In the genomic region with DNA sequence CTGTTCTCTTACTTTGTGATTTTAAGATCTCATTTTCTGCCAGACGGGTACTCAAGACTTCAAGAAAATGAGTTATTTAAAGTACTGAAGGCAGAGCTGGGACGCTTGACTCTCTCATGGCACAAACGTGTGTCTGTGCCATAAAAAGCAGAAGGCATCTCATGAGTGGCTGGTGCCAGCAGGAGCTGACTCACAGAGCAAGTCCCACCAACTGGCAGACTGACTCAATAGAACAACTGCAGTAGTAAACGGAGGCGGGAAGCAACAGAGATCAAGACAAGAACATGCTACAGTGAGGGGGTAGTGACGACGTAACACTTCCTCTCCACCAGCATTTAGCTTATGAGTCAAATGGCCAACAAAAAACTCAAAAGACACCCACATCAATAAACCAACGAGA, we compare ENCODE assay signal across 9 mouse cellular contexts. TPM values are rescaled to one million over a fixed set of nuclear protein-coding genes. Genes with fewer than 3 reads are reported as not detected.
DNase-seq lines count a peak whose midpoint lies in the region; ATAC-seq and TF ChIP-seq lines count a peak whose summit lies in the region.
"Had no signal": no experiment of that assay in that cellular context is flagged by ENCODE, and none has a peak within 500 bp of the region (broad histone marks: within the 10 kb centered on the region; RNA-seq: fewer than 3 reads in every experiment).

No protein-coding gene starts in this region.

- H3K27ac ChIP-seq in embryonic facial prominence, embryonic 15.5 days (replicated peaks), result 0 out of 2 replicates have a peak overlapping the region, but pooled peaks have one; percentile 36
- H3K27ac ChIP-seq in embryonic facial prominence, embryonic 10.5 days (replicated peaks), result no peak overlapping the region
- H3K27ac ChIP-seq in thymus, adult 2 months (ENCODE audit: control insufficient read depth, insufficient read depth, low read length), result no peak overlapping the region
- H3K27ac ChIP-seq in midbrain, embryonic 10.5 days (replicated peaks), result no peak overlapping the region
- no peak overlapping the region for H3K27ac ChIP-seq in limb, embryonic 10.5 days

- WGBS in embryonic facial prominence, embryonic 15.5 days, result 62% methylated on average over 8 of the region's 8 CpGs
- 86% methylated on average over 8 of the region's 8 CpGs for WGBS in embryonic facial prominence, embryonic 10.5 days
- 44% methylated on average over 8 of the region's 8 CpGs for WGBS in thymus, adult 2 months
- 82% methylated on average over 8 of the region's 8 CpGs for WGBS in midbrain, embryonic 10.5 days
- 74% methylated on average over 8 of the region's 8 CpGs for WGBS in limb, embryonic 10.5 days

- TF ChIP-seq POLR2A in thymus, adult 2 months (IDR thresholded peaks at IDR 0.05; ENCODE audit: control insufficient read depth, extremely low read depth, insufficient read depth, low read length, poor library complexity), result no peak

- no peaks in the 10 kb centered on the region for H3K27me3 ChIP-seq in embryonic facial prominence, embryonic 15.5 days
- no peaks in the 10 kb centered on the region for H3K27me3 ChIP-seq in embryonic facial prominence, embryonic 10.5 days (replicated peaks; ENCODE audit: low read depth, poor library complexity, severe bottlenecking)
- no peaks in the 10 kb centered on the region for H3K27me3 ChIP-seq in thymus, adult 2 months (ENCODE audit: control insufficient read depth, insufficient read depth, low read length)
- H3K27me3 ChIP-seq in midbrain, embryonic 10.5 days (ENCODE audit: low read depth, poor library complexity, severe bottlenecking), result no peaks in the 10 kb centered on the region
- no peaks in the 10 kb centered on the region for H3K27me3 ChIP-seq in limb, embryonic 10.5 days (ENCODE audit: low read depth, poor library complexity, severe bottlenecking)

- TF ChIP-seq CTCF in thymus, adult 2 months (IDR thresholded peaks at IDR 0.05; ENCODE audit: borderline replicate concordance, control insufficient read depth, extremely low read depth, insufficient read depth, low read length, poor library complexity), result no peak

- H3K4me3 ChIP-seq in embryonic facial prominence, embryonic 15.5 days (replicated peaks), result no peak overlapping the region
- no peak overlapping the region for H3K4me3 ChIP-seq in embryonic facial prominence, embryonic 10.5 days
- no peak overlapping the region for H3K4me3 ChIP-seq in thymus, adult 2 months (ENCODE audit: control insufficient read depth, insufficient read depth, low read length)
- H3K4me3 ChIP-seq in midbrain, embryonic 10.5 days, result no peak overlapping the region
- no peak overlapping the region for H3K4me3 ChIP-seq in limb, embryonic 10.5 days
- H3K4me3 ChIP-seq: megakaryocyte, embryonic 14.5 days had no signal

- peaks cover 23% of the 10 kb centered on the region for H3K4me1 ChIP-seq in embryonic facial prominence, embryonic 15.5 days
- peaks cover 7% of the 10 kb centered on the region for H3K4me1 ChIP-seq in embryonic facial prominence, embryonic 10.5 days
- H3K4me1 ChIP-seq in thymus, adult 2 months (replicated peaks; ENCODE audit: control insufficient read depth, insufficient read depth, low read length), result no peaks in the 10 kb centered on the region
- peaks cover 3% of the 10 kb centered on the region; the same call in 1 of the 2 replicates for H3K4me1 ChIP-seq in midbrain, embryonic 10.5 days
- H3K4me1 ChIP-seq in limb, embryonic 10.5 days, result peaks cover 8% of the 10 kb centered on the region

- DNase-seq in embryonic facial prominence, embryonic 10.5 days (ENCODE audit: low spot score), result no peak
- peak; percentile 10 to 16 for DNase-seq in thymus, postnatal 10 days (ENCODE audit: low spot score in 2 of 2)
- no peak for DNase-seq in thymus, adult 2 months
- DNase-seq in left cerebral cortex, adult 18-20 months (ENCODE audit: low spot score in 2 of 2), result peak; percentile 76 to 88
- DNase-seq in midbrain, embryonic 10.5 days (ENCODE audit: low spot score), result no peak
- DNase-seq in testis, postnatal 14 days (ENCODE audit: low spot score), result no peak
- no peak for DNase-seq in limb, embryonic 10.5 days (ENCODE audit: low spot score)

- H3K9me3 ChIP-seq in embryonic facial prominence, embryonic 15.5 days (replicated peaks), result no peaks in the 10 kb centered on the region
- H3K9me3 ChIP-seq in embryonic facial prominence, embryonic 10.5 days, result no peaks in the 10 kb centered on the region
- H3K9me3 ChIP-seq in midbrain, embryonic 10.5 days (replicated peaks), result no peaks in the 10 kb centered on the region
- no peaks in the 10 kb centered on the region for H3K9me3 ChIP-seq in limb, embryonic 10.5 days (replicated peaks)
- H3K9me3 ChIP-seq: megakaryocyte, embryonic 14.5 days had no signal

- H3K4me2 ChIP-seq in embryonic facial prominence, embryonic 15.5 days (replicated peaks), result no peak overlapping the region

- H3K36me3 ChIP-seq in embryonic facial prominence, embryonic 15.5 days, result no peaks in the 10 kb centered on the region
- no peaks in the 10 kb centered on the region for H3K36me3 ChIP-seq in embryonic facial prominence, embryonic 10.5 days (replicated peaks)
- H3K36me3 ChIP-seq in thymus, adult 2 months (ENCODE audit: control insufficient read depth, insufficient read depth, low read length), result no peaks in the 10 kb centered on the region
- H3K36me3 ChIP-seq in midbrain, embryonic 10.5 days, result no peaks in the 10 kb centered on the region
- no peaks in the 10 kb centered on the region for H3K36me3 ChIP-seq in limb, embryonic 10.5 days

- no peak overlapping the region for H3K9ac ChIP-seq in embryonic facial prominence, embryonic 15.5 days

- ATAC-seq in embryonic facial prominence, embryonic 15.5 days (ENCODE audit: insufficient number of reproducible peaks, low FRiP score, low TSS enrichment, low read depth), result no peak

RNA-seq across cellular contexts. Expression of gene Rrp1b, which starts 12.8 kb away (rescaled TPM):
- polyA plus RNA-seq in embryonic facial prominence, embryonic 15.5 days (2015; fragmentation: Nextera tagmentation; extraction: Ambion mirVana), result 56.1 and 57.9 TPM in 2 replicates
- polyA plus RNA-seq in embryonic facial prominence, embryonic 10.5 days (2016; fragmentation: Nextera tagmentation; extraction: Ambion mirVana), result 109 and 122 TPM in 2 replicates
- polyA plus RNA-seq in thymus, adult 2 months (2012; rRNA removed), result 15.8 and 17.2 TPM in 2 replicates
- total RNA-seq in left cerebral cortex, adult 18-20 months (2021), result 10 to 100 TPM; 19.5 to 19.7 TPM
- polyA plus RNA-seq in midbrain, embryonic 10.5 days (2016; fragmentation: Nextera tagmentation; extraction: Ambion mirVana), result 86.1 and 102 TPM in 2 replicates
- 100 and 110 TPM in 2 replicates for polyA plus RNA-seq in limb, embryonic 10.5 days (2016; fragmentation: Nextera tagmentation; extraction: Ambion mirVana)

RNA-seq across cellular contexts. Expression of gene Hsf2bp, which starts 13.1 kb away (rescaled TPM):
- 1.1 and 1.5 TPM in 2 replicates for polyA plus RNA-seq in embryonic facial prominence, embryonic 15.5 days (2015; fragmentation: Nextera tagmentation; extraction: Ambion mirVana)
- polyA plus RNA-seq in embryonic facial prominence, embryonic 10.5 days (2016; fragmentation: Nextera tagmentation; extraction: Ambion mirVana), result 0.44 and 0.54 TPM in 2 replicates
- polyA plus RNA-seq in thymus, adult 2 months (2012; rRNA removed), result 0.32 and 0.54 TPM in 2 replicates
- total RNA-seq in left cerebral cortex, adult 18-20 months (2021), result 1 to 10 TPM in 1 of 2 experiments, under 1 TPM in 1; 0.72 to 1.8 TPM
- 0.47 and 0.68 TPM in 2 replicates for polyA plus RNA-seq in midbrain, embryonic 10.5 days (2016; fragmentation: Nextera tagmentation; extraction: Ambion mirVana)
- 0.63 and 0.79 TPM in 2 replicates for polyA plus RNA-seq in limb, embryonic 10.5 days (2016; fragmentation: Nextera tagmentation; extraction: Ambion mirVana)

Comparison
In these comparisons a context has a peak if more than half of its experiments do, and no peak if none do; other contexts are left out.
1. DNase-seq: peak in thymus, postnatal 10 days (2 of 2) and left cerebral cortex, adult 18-20 months (2 of 2); none in embryonic facial prominence, embryonic 10.5 days (single experiment), thymus, adult 2 months (single experiment), midbrain, embryonic 10.5 days (single experiment), testis, postnatal 14 days (single experiment) and limb, embryonic 10.5 days (single experiment).